Mouse (Mus musculus): ENCODE results near the gene S1pr4.

- TF ChIP-seq USF1 (IDR thresholded peaks at IDR 0.05; ENCODE audit: low read depth) (no peak), MYOD1 (IDR thresholded peaks at IDR 0.05; ENCODE audit: control insufficient read depth in 1 of 3, insufficient read length in 2 of 3, low read depth in 2 of 3) (no peak), POLR2A (IDR thresholded peaks at IDR 0.05; ENCODE audit: insufficient read length, low read depth) (no peak), MAX (IDR thresholded peaks at IDR 0.05; ENCODE audit: low read depth) (no peak), CEBPB (IDR thresholded peaks at IDR 0.05; ENCODE audit: insufficient read depth, poor library complexity, severe bottlenecking) (no peak), MYOG (IDR thresholded peaks at IDR 0.05; ENCODE audit: control insufficient read depth in 1 of 3, insufficient read depth in 1 of 3, insufficient read length in 2 of 3, low read depth in 2 of 3) (no peak)
These were observed 43.7 kb upstream of the S1pr4 start for GRCm38 (mm10) chr10:81543633-81544032.

Measured in myocyte (in vitro differentiated cells).